15 mouse cellular contexts compared by ENCODE assay signal in the genomic region with DNA sequence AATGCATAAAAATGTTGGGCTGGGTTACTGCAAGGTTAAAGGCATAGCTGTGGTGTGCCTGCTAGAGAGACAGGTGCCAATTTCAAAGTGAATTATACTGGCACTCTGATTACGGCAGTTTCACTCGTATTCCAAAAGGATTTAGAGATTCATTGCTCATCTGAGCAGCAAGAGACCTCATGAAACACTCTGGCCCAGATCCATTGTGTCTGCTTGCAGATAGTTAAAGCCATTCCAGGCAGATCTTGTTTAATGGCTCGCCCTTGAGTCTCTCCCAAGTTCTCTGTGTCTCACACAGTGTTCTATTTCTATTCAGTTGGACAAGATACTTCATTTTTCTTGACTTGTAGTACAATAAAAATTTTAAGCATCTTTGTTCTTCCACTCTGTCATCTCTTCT.
DNase-seq lines count a peak whose midpoint lies in the region; ATAC-seq and TF ChIP-seq lines count a peak whose summit lies in the region.
"Had no signal": no experiment of that assay in that cellular context is flagged by ENCODE, and none has a peak within 500 bp of the region (broad histone marks: within the 10 kb centered on the region; RNA-seq: fewer than 3 reads in every experiment).

No protein-coding gene starts in this region.

- H3K36me3 ChIP-seq in lung, postnatal 0 days (ENCODE audit: insufficient read depth, low read length) = no peaks in the 10 kb centered on the region
- no peaks in the 10 kb centered on the region for H3K36me3 ChIP-seq in liver, embryonic 12.5 days
- H3K36me3 ChIP-seq: hindbrain, embryonic 12.5 days; limb, embryonic 15.5 days; midbrain, embryonic 12.5 days had no signal

- no peak overlapping the region for H3K27ac ChIP-seq in lung, postnatal 0 days (ENCODE audit: low read length)
- no peak overlapping the region for H3K27ac ChIP-seq in gastrocnemius, adult 2 months
- H3K27ac ChIP-seq in liver, embryonic 12.5 days = no peak overlapping the region
- H3K27ac ChIP-seq: hindbrain, embryonic 12.5 days; left cerebral cortex, adult 2 months; limb, embryonic 15.5 days; midbrain, embryonic 12.5 days; stomach, postnatal 0 days had no signal

- H3K4me3 ChIP-seq in lung, postnatal 0 days (ENCODE audit: low read depth, low read length) = no peak overlapping the region
- H3K4me3 ChIP-seq in gastrocnemius, adult 2 months = no peak overlapping the region
- H3K4me3 ChIP-seq in liver, embryonic 12.5 days = no peak overlapping the region
- H3K4me3 ChIP-seq: hindbrain, embryonic 12.5 days; left cerebral cortex, adult 2 months; limb, embryonic 15.5 days; midbrain, embryonic 12.5 days had no signal

- intact Hi-C loops in gastrocnemius, adult 2 months (cut with DNase I) = no loop called here

- no peak for TF ChIP-seq CTCF in lung, postnatal 0 days (IDR thresholded peaks at IDR 0.05)
- no peak for TF ChIP-seq CTCF in gastrocnemius, adult 2 months (IDR thresholded peaks at IDR 0.05)

- no peaks in the 10 kb centered on the region for H3K27me3 ChIP-seq in lung, postnatal 0 days (replicated peaks; ENCODE audit: insufficient read depth, low read length)
- H3K27me3 ChIP-seq in liver, embryonic 12.5 days (replicated peaks) = no peaks in the 10 kb centered on the region
- H3K27me3 ChIP-seq: hindbrain, embryonic 12.5 days; limb, embryonic 15.5 days; midbrain, embryonic 12.5 days had no signal

- 63% methylated on average over 3 of the region's 3 CpGs for WGBS in lung, postnatal 0 days
- WGBS in liver, embryonic 12.5 days (ENCODE audit: insufficient replicate concordance) = 51% methylated on average over 3 of the region's 3 CpGs

- no peaks in the 10 kb centered on the region for H3K4me1 ChIP-seq in lung, postnatal 0 days (ENCODE audit: insufficient read depth, low read depth, low read length)
- H3K4me1 ChIP-seq in liver, embryonic 12.5 days = no peaks in the 10 kb centered on the region
- H3K4me1 ChIP-seq: hindbrain, embryonic 12.5 days; limb, embryonic 15.5 days; midbrain, embryonic 12.5 days had no signal

- H3K4me2 ChIP-seq in lung, postnatal 0 days (replicated peaks; ENCODE audit: low read depth, low read length) = no peak overlapping the region
- H3K4me2 ChIP-seq in liver, embryonic 12.5 days = no peak overlapping the region
- H3K4me2 ChIP-seq: hindbrain, embryonic 12.5 days; limb, embryonic 15.5 days; midbrain, embryonic 12.5 days had no signal

- no peak for TF ChIP-seq EP300 in lung, postnatal 0 days (IDR thresholded peaks at IDR 0.05)

- DNase-seq in gastrocnemius, adult 18-20 months (ENCODE audit: low spot score) = peak; percentile 29
- DNase-seq in gastrocnemius, adult 8-10 months (ENCODE audit: low spot score in 2 of 2) = no peak
- DNase-seq in lung, postnatal 0 days (ENCODE audit: low spot score) = peak; percentile 11
- no peak for DNase-seq in lung, adult 18-20 months
- DNase-seq in brain, adult 2 months (ENCODE audit: low read depth, low spot score) = peak; percentile 53
- DNase-seq in gastrocnemius, adult 2 months = peak; percentile 28
- DNase-seq: kidney, adult 11 months; spleen, adult 18-20 months had no signal

- H3K9me3 ChIP-seq in lung, postnatal 0 days (ENCODE audit: low read length) = no peaks in the 10 kb centered on the region
- no peaks in the 10 kb centered on the region for H3K9me3 ChIP-seq in liver, embryonic 12.5 days (replicated peaks)
- H3K9me3 ChIP-seq: hindbrain, embryonic 12.5 days; limb, embryonic 15.5 days had no signal

- no peak for ATAC-seq in lung, postnatal 0 days
- no peak for ATAC-seq in liver, embryonic 12.5 days
- ATAC-seq: CD4-positive, CD25-positive, alpha-beta regulatory T cell, adult 4 months had no signal

- H3K9ac ChIP-seq in lung, postnatal 0 days (replicated peaks; ENCODE audit: low read depth) = no peak overlapping the region
- H3K9ac ChIP-seq in liver, embryonic 12.5 days = no peak overlapping the region
- H3K9ac ChIP-seq: hindbrain, embryonic 12.5 days; limb, embryonic 15.5 days; midbrain, embryonic 12.5 days had no signal

Comparison
In these comparisons a context has a peak if more than half of its experiments do, and no peak if none do; other contexts are left out.
1. DNase-seq: peak in gastrocnemius, adult 18-20 months (single experiment), lung, postnatal 0 days (single experiment), brain, adult 2 months (single experiment) and gastrocnemius, adult 2 months (single experiment); none in gastrocnemius, adult 8-10 months (0 of 2) and lung, adult 18-20 months (0 of 2).